Mouse (Mus musculus): ENCODE results near the gene Chl1. TPM values are rescaled to one million over a fixed set of nuclear protein-coding genes. Genes with fewer than 3 reads are reported as not detected.

The Chl1 gene
- polyA plus RNA-seq, 1 experiment from 2014 or later = 3.1 TPM

- Histone ChIP-seq H3K4me3 (ENCODE audit: low read depth, low read length) (no peak overlapping the region), H3K27ac (ENCODE audit: low read depth, low read length) (no peak overlapping the region), H3K27me3 (replicated peaks; ENCODE audit: control insufficient read depth, insufficient read depth, low read length) (no peaks in the 10 kb centered on the region), H3K4me2 (replicated peaks; ENCODE audit: low read depth) (no peak overlapping the region), H3K36me3 (ENCODE audit: control insufficient read depth, insufficient read depth) (no peaks in the 10 kb centered on the region), H3K9ac (ENCODE audit: low read depth, low read length) (no peak overlapping the region), H3K9me3 (ENCODE audit: control insufficient read depth) (no peaks in the 10 kb centered on the region), H3K4me1 (replicated peaks; ENCODE audit: control insufficient read depth, insufficient read depth, low read length) (no peaks in the 10 kb centered on the region)
- WGBS = 74% methylated on average over 3 of the region's 3 CpGs
- ATAC-seq = no peak
- TF ChIP-seq CTCF (IDR thresholded peaks at IDR 0.05; ENCODE audit: low read depth) = no peak
These were observed 111.8 kb downstream of the Chl1 start for GRCm38 (mm10) chr6:103622117-103622713.

GRCm38 (mm10) chr6:103632856-103633255 lies 122.5 kb downstream of the Chl1 start:
- Histone ChIP-seq H3K27ac (ENCODE audit: low read depth, low read length) (no peak overlapping the region), H3K4me2 (replicated peaks; ENCODE audit: low read depth) (no peak overlapping the region), H3K4me3 (ENCODE audit: low read depth, low read length) (no peak overlapping the region), H3K9ac (ENCODE audit: low read depth, low read length) (no peak overlapping the region), H3K36me3 (ENCODE audit: control insufficient read depth, insufficient read depth) (no peaks in the 10 kb centered on the region), H3K9me3 (ENCODE audit: control insufficient read depth) (no peaks in the 10 kb centered on the region), H3K4me1 (replicated peaks; ENCODE audit: control insufficient read depth, insufficient read depth, low read length) (no peaks in the 10 kb centered on the region), H3K27me3 (replicated peaks; ENCODE audit: control insufficient read depth, insufficient read depth, low read length) (no peaks in the 10 kb centered on the region)
- 21% methylated on average over 3 of the region's 3 CpGs for WGBS
- no peak for TF ChIP-seq CTCF (IDR thresholded peaks at IDR 0.05; ENCODE audit: low read depth)
- no peak for ATAC-seq

GRCm38 (mm10) chr6:103656778-103657177 lies 146.4 kb downstream of the Chl1 start:
- Histone ChIP-seq H3K4me1 (replicated peaks; ENCODE audit: control insufficient read depth, insufficient read depth, low read length) (no peaks in the 10 kb centered on the region), H3K4me2 (replicated peaks; ENCODE audit: low read depth) (no peak overlapping the region), H3K4me3 (ENCODE audit: low read depth, low read length) (no peak overlapping the region), H3K9me3 (ENCODE audit: control insufficient read depth) (no peaks in the 10 kb centered on the region), H3K36me3 (ENCODE audit: control insufficient read depth, insufficient read depth) (no peaks in the 10 kb centered on the region), H3K27me3 (replicated peaks; ENCODE audit: control insufficient read depth, insufficient read depth, low read length) (no peaks in the 10 kb centered on the region), H3K9ac (ENCODE audit: low read depth, low read length) (no peak overlapping the region), H3K27ac (ENCODE audit: low read depth, low read length) (no peak overlapping the region)
- WGBS = 75% methylated on average over 1 of the region's 1 CpGs
- ATAC-seq = no peak
- TF ChIP-seq CTCF (IDR thresholded peaks at IDR 0.05; ENCODE audit: low read depth) = no peak

GRCm38 (mm10) chr6:103659173-103659572 lies 148.8 kb downstream of the Chl1 start:
- no peak overlapping the region for H3K4me2 ChIP-seq (replicated peaks; ENCODE audit: low read depth)
- WGBS = 87% methylated on average over 2 of the region's 2 CpGs
- no peaks in the 10 kb centered on the region for H3K27me3 ChIP-seq (replicated peaks; ENCODE audit: control insufficient read depth, insufficient read depth, low read length)
- no peaks in the 10 kb centered on the region for H3K4me1 ChIP-seq (replicated peaks; ENCODE audit: control insufficient read depth, insufficient read depth, low read length)
- no peak overlapping the region for H3K9ac ChIP-seq (ENCODE audit: low read depth, low read length)
- H3K36me3 ChIP-seq (ENCODE audit: control insufficient read depth, insufficient read depth) = no peaks in the 10 kb centered on the region
- H3K27ac ChIP-seq (ENCODE audit: low read depth, low read length) = no peak overlapping the region
- TF ChIP-seq CTCF (IDR thresholded peaks at IDR 0.05; ENCODE audit: low read depth) = no peak
- H3K4me3 ChIP-seq (ENCODE audit: low read depth, low read length) = no peak overlapping the region
- no peak for ATAC-seq
- no peaks in the 10 kb centered on the region for H3K9me3 ChIP-seq (ENCODE audit: control insufficient read depth)

GRCm38 (mm10) chr6:103665206-103665605 lies 154.8 kb downstream of the Chl1 start:
- no peak overlapping the region for H3K4me3 ChIP-seq (ENCODE audit: low read depth, low read length)
- H3K9me3 ChIP-seq (ENCODE audit: control insufficient read depth) = no peaks in the 10 kb centered on the region
- H3K4me1 ChIP-seq (replicated peaks; ENCODE audit: control insufficient read depth, insufficient read depth, low read length) = no peaks in the 10 kb centered on the region
- H3K27ac ChIP-seq (ENCODE audit: low read depth, low read length) = no peak overlapping the region
- WGBS = 87% methylated on average over 2 of the region's 2 CpGs
- no peaks in the 10 kb centered on the region for H3K36me3 ChIP-seq (ENCODE audit: control insufficient read depth, insufficient read depth)
- no peaks in the 10 kb centered on the region for H3K27me3 ChIP-seq (replicated peaks; ENCODE audit: control insufficient read depth, insufficient read depth, low read length)
- no peak overlapping the region for H3K9ac ChIP-seq (ENCODE audit: low read depth, low read length)
- no peak overlapping the region for H3K4me2 ChIP-seq (replicated peaks; ENCODE audit: low read depth)
- TF ChIP-seq CTCF (IDR thresholded peaks at IDR 0.05; ENCODE audit: low read depth) = no peak
- no peak for ATAC-seq

- Histone ChIP-seq H3K9ac (ENCODE audit: low read depth, low read length) (no peak overlapping the region), H3K27me3 (replicated peaks; ENCODE audit: control insufficient read depth, insufficient read depth, low read length) (no peaks in the 10 kb centered on the region), H3K4me2 (replicated peaks; ENCODE audit: low read depth) (no peak overlapping the region), H3K4me1 (replicated peaks; ENCODE audit: control insufficient read depth, insufficient read depth, low read length) (no peaks in the 10 kb centered on the region), H3K4me3 (ENCODE audit: low read depth, low read length) (no peak overlapping the region), H3K9me3 (ENCODE audit: control insufficient read depth) (no peaks in the 10 kb centered on the region), H3K36me3 (ENCODE audit: control insufficient read depth, insufficient read depth) (no peaks in the 10 kb centered on the region), H3K27ac (ENCODE audit: low read depth, low read length) (no peak overlapping the region)
- 80% methylated on average over 9 of the region's 9 CpGs for WGBS
- TF ChIP-seq CTCF (IDR thresholded peaks at IDR 0.05; ENCODE audit: low read depth) = no peak
- ATAC-seq = no peak
These were observed 155.4 kb downstream of the Chl1 start for GRCm38 (mm10) chr6:103665677-103666316.

Measured in intestine, postnatal 0 days (tissue).